Mouse (Mus musculus): ENCODE results near the gene Bnip2. TPM values are rescaled to one million over a fixed set of nuclear protein-coding genes. Genes with fewer than 3 reads are reported as not detected.

Gene Bnip2
- total RNA-seq (2021): 100 to 1,000 TPM; 103 to 105 TPM
- long read RNA-seq, experiment 1, transcript Bnip2-201 (11 exons, 2,464 nt): major isoform, 61 of 114 reads
- long read RNA-seq, experiment 1, transcript Bnip2-202 (10 exons, 2,328 nt): minor isoform, 43 of 114 reads
- long read RNA-seq, experiment 1, partial matches to known transcripts: 2 of 114 reads
- long read RNA-seq, experiment 1, other reads (novel, unspliced or antisense): 8 of 114 reads
- long read RNA-seq, experiment 2, transcript Bnip2-203 (9 exons, 1,465 nt): minor isoform, 12 of 241 reads
- long read RNA-seq, experiment 2, transcript Bnip2-202 (10 exons, 2,328 nt): minor isoform, 77 of 241 reads
- long read RNA-seq, experiment 2, transcript Bnip2-201 (11 exons, 2,464 nt): major isoform, 119 of 241 reads
- long read RNA-seq, experiment 2, partial matches to known transcripts: 6 of 241 reads
- long read RNA-seq, experiment 2, other reads (novel, unspliced or antisense): 27 of 241 reads

- DNase-seq (ENCODE audit: low spot score in 2 of 2): peak; percentile 97
Observed at GRCm38 (mm10) chr9:69989303-69990121, at the start of gene Bnip2. Bnip2 (plus strand) TSS chr9:69989466.

- no peak for DNase-seq (ENCODE audit: low spot score in 2 of 2)
Observed at GRCm38 (mm10) chr9:69940839-69941490, 48.3 kb upstream of the Bnip2 start.

GRCm38 (mm10) chr9:69941556-69941955 is 47.7 kb upstream of the Bnip2 start:
- DNase-seq (ENCODE audit: low spot score in 2 of 2): no peak

GRCm38 (mm10) chr9:69948964-69949363 is 40.3 kb upstream of the Bnip2 start:
- peak; percentile 21 to 58 for DNase-seq (ENCODE audit: low spot score in 2 of 2)

- DNase-seq (ENCODE audit: low spot score in 2 of 2): peak in 1 of 2 experiments; percentile 5
Observed at GRCm38 (mm10) chr9:69949641-69950040, 39.6 kb upstream of the Bnip2 start.

- DNase-seq (ENCODE audit: low spot score in 2 of 2): no peak
Observed at GRCm38 (mm10) chr9:69961007-69961406, 28.3 kb upstream of the Bnip2 start.

GRCm38 (mm10) chr9:69964370-69964769 is 24.9 kb upstream of the Bnip2 start:
- DNase-seq (ENCODE audit: low spot score in 2 of 2): no peak

GRCm38 (mm10) chr9:69985526-69985925 is 3.7 kb upstream of the Bnip2 start:
- no peak for DNase-seq (ENCODE audit: low spot score in 2 of 2)

GRCm38 (mm10) chr9:69986063-69986462 is 3.2 kb upstream of the Bnip2 start:
- no peak for DNase-seq (ENCODE audit: low spot score in 2 of 2)

GRCm38 (mm10) chr9:69986571-69986970 is 2.7 kb upstream of the Bnip2 start:
- no peak for DNase-seq (ENCODE audit: low spot score in 2 of 2)

- DNase-seq (ENCODE audit: low spot score in 2 of 2): peak; percentile 57 to 63
Observed at GRCm38 (mm10) chr9:69987579-69987978, 1.7 kb upstream of the Bnip2 start.

GRCm38 (mm10) chr9:69988706-69989302 is 462 bp upstream of the Bnip2 start:
- DNase-seq (ENCODE audit: low spot score in 2 of 2): no peak

- no peak for DNase-seq (ENCODE audit: low spot score in 2 of 2)
Observed at GRCm38 (mm10) chr9:69990346-69990745, 1.1 kb downstream of the Bnip2 start.

- no peak for DNase-seq (ENCODE audit: low spot score in 2 of 2)
Observed at GRCm38 (mm10) chr9:69992841-69993277, 3.6 kb downstream of the Bnip2 start.

GRCm38 (mm10) chr9:69993479-69993878 is 4.2 kb downstream of the Bnip2 start:
- DNase-seq (ENCODE audit: low spot score in 2 of 2): no peak

GRCm38 (mm10) chr9:69994547-69994946 is 5.3 kb downstream of the Bnip2 start:
- no peak for DNase-seq (ENCODE audit: low spot score in 2 of 2)

- DNase-seq (ENCODE audit: low spot score in 2 of 2): no peak
Observed at GRCm38 (mm10) chr9:69999318-69999717, 10.1 kb downstream of the Bnip2 start.

GRCm38 (mm10) chr9:70003516-70003915 is 14.2 kb downstream of the Bnip2 start:
- no peak for DNase-seq (ENCODE audit: low spot score in 2 of 2)

- DNase-seq (ENCODE audit: low spot score in 2 of 2): no peak
Observed at GRCm38 (mm10) chr9:70006984-70007383, 17.7 kb downstream of the Bnip2 start.

GRCm38 (mm10) chr9:70007506-70008248 is 18.4 kb downstream of the Bnip2 start:
- DNase-seq (ENCODE audit: low spot score in 2 of 2): no peak

Data from adrenal gland, adult 18-20 months (tissue).